In the genomic region with DNA sequence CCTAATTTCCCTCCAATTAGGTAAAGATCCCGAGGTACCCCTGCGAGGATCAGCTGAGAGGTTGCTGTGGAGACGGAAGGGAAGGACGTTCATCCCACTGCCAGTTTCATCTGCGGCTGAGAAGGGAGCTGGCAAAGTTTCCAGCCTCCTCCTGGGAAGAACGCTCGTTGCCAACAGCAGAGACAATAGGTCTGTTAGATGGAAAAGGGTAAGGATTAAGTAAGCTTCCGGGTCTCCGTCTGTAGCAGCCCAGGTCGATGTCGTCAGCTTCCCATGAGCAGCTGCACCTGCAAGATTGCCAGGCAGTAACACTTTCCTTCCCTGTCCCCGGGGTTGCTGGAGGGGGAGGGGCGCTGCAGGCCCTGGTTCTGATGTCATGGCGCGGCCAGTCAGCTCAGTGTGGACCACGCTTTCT, we compare ENCODE assay signal across 8 mouse cellular contexts. TPM values are rescaled to one million over a fixed set of nuclear protein-coding genes. Genes with fewer than 3 reads are reported as not detected.
A peak's percentile ranks its signal among the peaks of the same experiment; 100 is the strongest.
DNase-seq lines count a peak whose midpoint lies in the region; ATAC-seq and TF ChIP-seq lines count a peak whose summit lies in the region.

No protein-coding gene starts in this region.

- TF ChIP-seq CTCF in liver, embryonic 14.5 days (IDR thresholded peaks at IDR 0.05; ENCODE audit: low read depth): no peak

- peak overlapping the region; percentile 64 for H3K27ac ChIP-seq in forebrain, embryonic 10.5 days
- H3K27ac ChIP-seq in heart, embryonic 15.5 days: peak overlapping the region; percentile 73
- no peak overlapping the region for H3K27ac ChIP-seq in liver, embryonic 14.5 days
- H3K27ac ChIP-seq in neural tube, embryonic 15.5 days (replicated peaks): peak overlapping the region; percentile 88

- H3K9ac ChIP-seq in heart, embryonic 15.5 days: peak overlapping the region; percentile 38; the same call in 1 of the 2 replicates
- no peak overlapping the region for H3K9ac ChIP-seq in liver, embryonic 14.5 days (replicated peaks)
- H3K9ac ChIP-seq in neural tube, embryonic 15.5 days (replicated peaks): peak overlapping the region; percentile 51

- DNase-seq in ovary, postnatal 36 days (ENCODE audit: low spot score): peak; percentile 48
- no peak for DNase-seq in ovary, postnatal 14 days (ENCODE audit: low spot score)
- DNase-seq in forebrain, embryonic 10.5 days (ENCODE audit: extremely low spot score, low spot score): peak; percentile 52
- peak; percentile 85 for DNase-seq in kidney, postnatal 10 days
- no peak for DNase-seq in liver, embryonic 14.5 days (ENCODE audit: low read depth in 3 of 3, low spot score in 3 of 3)
- no peak for DNase-seq in natural killer cell, adult 2 months (ENCODE audit: low spot score in 2 of 2)

- 5% methylated on average over 16 of the region's 16 CpGs for WGBS in forebrain, embryonic 10.5 days
- 8% methylated on average over 16 of the region's 16 CpGs for WGBS in heart, embryonic 15.5 days
- WGBS in liver, embryonic 14.5 days (ENCODE audit: insufficient replicate concordance): 48% methylated on average over 16 of the region's 16 CpGs
- WGBS in neural tube, embryonic 15.5 days: 4% methylated on average over 16 of the region's 16 CpGs

- peaks cover 47% of the 10 kb centered on the region for H3K4me1 ChIP-seq in forebrain, embryonic 10.5 days
- H3K4me1 ChIP-seq in heart, embryonic 15.5 days (replicated peaks): peaks cover 75% of the 10 kb centered on the region
- H3K4me1 ChIP-seq in liver, embryonic 14.5 days (replicated peaks; ENCODE audit: control insufficient read depth in 2 of 2, insufficient read depth in 2 of 2, low read length in 1 of 2): peaks cover 0 to 3% of the 10 kb centered on the region in 2 experiments; a peak in 1 of 4 replicates
- peaks cover 46% of the 10 kb centered on the region for H3K4me1 ChIP-seq in neural tube, embryonic 15.5 days

- peaks cover 8% of the 10 kb centered on the region; the same call in 1 of the 2 replicates for H3K27me3 ChIP-seq in forebrain, embryonic 10.5 days (ENCODE audit: poor library complexity, severe bottlenecking)
- H3K27me3 ChIP-seq in heart, embryonic 15.5 days: no peaks in the 10 kb centered on the region
- H3K27me3 ChIP-seq in liver, embryonic 14.5 days (ENCODE audit: control insufficient read depth, insufficient read depth, low read length): no peaks in the 10 kb centered on the region
- no peaks in the 10 kb centered on the region for H3K27me3 ChIP-seq in neural tube, embryonic 15.5 days (replicated peaks)

- peak; percentile 51 for ATAC-seq in heart, embryonic 15.5 days (replicated peaks; ENCODE audit: insufficient number of reproducible peaks, insufficient read depth, low FRiP score, low read depth)
- ATAC-seq in liver, embryonic 14.5 days (ENCODE audit: insufficient read depth): no peak
- ATAC-seq in neural tube, embryonic 15.5 days (ENCODE audit: low FRiP score): peak; percentile 72

- H3K4me2 ChIP-seq in heart, embryonic 15.5 days: peak overlapping the region; percentile 66
- H3K4me2 ChIP-seq in liver, embryonic 14.5 days (ENCODE audit: low read depth): peak overlapping the region; percentile 8
- H3K4me2 ChIP-seq in neural tube, embryonic 15.5 days: peak overlapping the region; percentile 53

- H3K4me3 ChIP-seq in forebrain, embryonic 10.5 days: peak overlapping the region; percentile 46
- H3K4me3 ChIP-seq in heart, embryonic 15.5 days: peak overlapping the region; percentile 43
- H3K4me3 ChIP-seq in liver, embryonic 14.5 days (ENCODE audit: insufficient read depth in 1 of 2, low read depth in 2 of 2, low read length in 2 of 2): no peak overlapping the region
- peak overlapping the region; percentile 36 for H3K4me3 ChIP-seq in neural tube, embryonic 15.5 days (replicated peaks)

- H3K36me3 ChIP-seq in forebrain, embryonic 10.5 days (replicated peaks): peaks cover 18% of the 10 kb centered on the region
- H3K36me3 ChIP-seq in heart, embryonic 15.5 days: no peaks in the 10 kb centered on the region
- no peaks in the 10 kb centered on the region for H3K36me3 ChIP-seq in liver, embryonic 14.5 days (replicated peaks; ENCODE audit: control insufficient read depth, insufficient read depth, low read depth)
- H3K36me3 ChIP-seq in neural tube, embryonic 15.5 days: no peaks in the 10 kb centered on the region

- no peaks in the 10 kb centered on the region for H3K9me3 ChIP-seq in forebrain, embryonic 10.5 days
- H3K9me3 ChIP-seq in heart, embryonic 15.5 days (replicated peaks): no peaks in the 10 kb centered on the region
- no peaks in the 10 kb centered on the region for H3K9me3 ChIP-seq in liver, embryonic 14.5 days (ENCODE audit: control insufficient read depth, low read length)
- no peaks in the 10 kb centered on the region for H3K9me3 ChIP-seq in neural tube, embryonic 15.5 days (replicated peaks)

- no peak for TF ChIP-seq EP300 in liver, embryonic 14.5 days (IDR thresholded peaks at IDR 0.05; ENCODE audit: low read depth)

RNA-seq across cellular contexts. Expression of a gene that starts 34.6 kb away (rescaled TPM):
- 13.1 and 14.5 TPM in 2 replicates for polyA plus RNA-seq in forebrain, embryonic 10.5 days (2016; fragmentation: Nextera tagmentation; extraction: Ambion mirVana)
- 31.7 and 33.5 TPM in 2 replicates for polyA plus RNA-seq in heart, embryonic 15.5 days (2015; fragmentation: Nextera tagmentation; extraction: Ambion mirVana)
- 3.1 and 4.6 TPM in 2 replicates for polyA plus RNA-seq in liver, embryonic 14.5 days (2012; rRNA removed)
- 3.7 and 4.0 TPM in 2 replicates for polyA plus RNA-seq in liver, embryonic 14.5 days (2014; fragmentation: Nextera tagmentation; extraction: Ambion mirVana)
- polyA plus RNA-seq in neural tube, embryonic 15.5 days (2015; fragmentation: Nextera tagmentation; extraction: Ambion mirVana): 8.6 and 10.1 TPM in 2 replicates

Comparison
In these comparisons a context has a peak if more than half of its experiments do, and no peak if none do; other contexts are left out.
1. DNase-seq: peak in ovary, postnatal 36 days (single experiment), forebrain, embryonic 10.5 days (single experiment) and kidney, postnatal 10 days (single experiment); none in ovary, postnatal 14 days (single experiment), liver, embryonic 14.5 days (0 of 3) and natural killer cell, adult 2 months (0 of 2).
2. H3K4me3 ChIP-seq: peak in forebrain, embryonic 10.5 days (single experiment), heart, embryonic 15.5 days (single experiment) and neural tube, embryonic 15.5 days (single experiment); none in liver, embryonic 14.5 days (0 of 2).
3. H3K4me2 ChIP-seq: peak in every context shown above with its lines; median percentile 66 in heart, embryonic 15.5 days; 53 in neural tube, embryonic 15.5 days; 8 in liver, embryonic 14.5 days.